Mouse (Mus musculus) liver, adult 2 months (tissue): Measurements from ENCODE around the gene Fbxl18. TPM values are rescaled to one million over a fixed set of nuclear protein-coding genes. Genes with fewer than 3 reads are reported as not detected.

Experiments used
- DNase-seq: peaks from one replicate; pipeline ENCODE4 v3.0.0-alpha.2; 2011; ENCODE audit warnings: low read depth, low spot score; ENCODE audit errors: extremely low read depth
- H3K27ac ChIP-seq: fragments of 200-500 bp; replicated peaks from 2 replicates; pipeline ENCODE4 v1.5.1; 2012; ENCODE audit warnings: low read depth, mild to moderate bottlenecking, control low read depth, inconsistent platforms, low read length; ENCODE audit not compliant: insufficient read depth
- H3K27me3 ChIP-seq: fragments of 200-500 bp; 2 replicates; pipeline ENCODE4 v1.6.1; 2012; ENCODE audit warnings: mild to moderate bottlenecking, moderate library complexity, low read length, inconsistent platforms; ENCODE audit not compliant: control insufficient read depth, insufficient read depth
- H3K36me3 ChIP-seq: fragments of 200-500 bp; 2 replicates; pipeline ENCODE4 v1.6.1; 2012; ENCODE audit warnings: low read length, inconsistent platforms; ENCODE audit not compliant: control insufficient read depth, insufficient read depth
- H3K4me1 ChIP-seq: fragments of 200-500 bp; 2 replicates; pipeline ENCODE4 v1.6.1; 2011; ENCODE audit warnings: low read length; ENCODE audit not compliant: control insufficient read depth, insufficient read depth
- H3K4me3 ChIP-seq: fragments of 200-500 bp; 2 replicates; pipeline ENCODE4 v1.5.1; 2011; ENCODE audit warnings: low read depth, mild to moderate bottlenecking, control low read depth, low read length, moderate library complexity; ENCODE audit not compliant: insufficient read depth
- H3K79me2 ChIP-seq: fragments of 200-500 bp; 2 replicates; pipeline ENCODE4 v1.6.1; 2012; ENCODE audit warnings: inconsistent platforms, mild to moderate bottlenecking, low read length, moderate library complexity; ENCODE audit not compliant: control insufficient read depth, insufficient read depth
- H3K9ac ChIP-seq: fragments of 200-500 bp; 2 replicates; pipeline ENCODE4 v1.6.1; 2012; ENCODE audit warnings: low read depth, mild to moderate bottlenecking, control low read depth, inconsistent platforms, low read length
- CTCF ChIP-seq: fragments of 200-500 bp; IDR thresholded peaks from 2 replicates; pipeline ENCODE4 v1.5.1; 2011; ENCODE audit warnings: low read depth, low read length, control low read depth
- POLR2A ChIP-seq: fragments of 200-500 bp; IDR thresholded peaks from 2 replicates; pipeline ENCODE4 v1.6.1; 2011; ENCODE audit warnings: low read length, control low read depth; ENCODE audit not compliant: insufficient read depth; ENCODE audit errors: extremely low read depth
- WGBS: fragments of 180-500 bp; shearing (Covaris S2); methylation state at CpG from one replicate; pipeline ENCODE4 v1.1.7; 2018; 5-methylcytosine and 5-hydroxymethylcytosine counted together
- polyA plus RNA-seq: library from polyadenylated mRNA; depleted of rRNA; stranded (reverse); fragments of >200 nt; gene quantifications from 2 replicates; pipeline ENCODE4 v1.2.3, GENCODE M21; 2012
- total RNA-seq: library from RNA; depleted of rRNA; stranded (reverse); fragments of >200 nt; gene quantifications from 2 replicates; pipeline ENCODE4 v1.2.3, GENCODE M21; 2014

Fbxl18 gene
- total and polyA plus RNA-seq, 2 experiments: 1.5 to 10.6 TPM

DNA sequence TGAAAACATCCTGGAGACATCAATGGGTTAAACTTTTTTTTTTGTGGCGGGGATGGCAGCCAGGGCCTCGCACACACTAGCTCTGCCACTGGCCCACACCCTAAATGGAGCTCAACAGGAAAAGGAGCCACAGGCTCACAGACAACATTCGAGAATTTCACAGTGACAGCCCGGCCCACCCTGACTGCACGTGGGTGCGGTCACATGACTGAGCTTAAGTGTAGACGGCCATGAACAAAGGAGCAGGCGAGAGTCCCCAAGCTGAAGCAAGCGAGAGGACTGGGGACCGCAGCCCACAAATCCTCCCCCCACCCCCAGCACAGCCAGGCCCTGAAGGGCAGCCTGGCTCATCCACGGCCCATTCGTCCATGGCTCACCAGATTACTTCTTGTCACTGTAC, 23.5 kb downstream of the Fbxl18 start:
- no peak overlapping the region for H3K4me3 ChIP-seq
- DNase-seq: no peak
- no peak overlapping the region for H3K27ac ChIP-seq
- no peak overlapping the region for H3K9ac ChIP-seq
- 0 out of 2 replicates have a peak, but pooled peaks cover 2% of the 10 kb centered on the region for H3K36me3 ChIP-seq
- no peaks in the 10 kb centered on the region for H3K79me2 ChIP-seq
- TF ChIP-seq CTCF (no peak), POLR2A (no peak)
- H3K27me3 ChIP-seq: no peaks in the 10 kb centered on the region
- H3K4me1 ChIP-seq: no peaks in the 10 kb centered on the region
- 88% methylated on average over 12 of the region's 12 CpGs for WGBS

DNA sequence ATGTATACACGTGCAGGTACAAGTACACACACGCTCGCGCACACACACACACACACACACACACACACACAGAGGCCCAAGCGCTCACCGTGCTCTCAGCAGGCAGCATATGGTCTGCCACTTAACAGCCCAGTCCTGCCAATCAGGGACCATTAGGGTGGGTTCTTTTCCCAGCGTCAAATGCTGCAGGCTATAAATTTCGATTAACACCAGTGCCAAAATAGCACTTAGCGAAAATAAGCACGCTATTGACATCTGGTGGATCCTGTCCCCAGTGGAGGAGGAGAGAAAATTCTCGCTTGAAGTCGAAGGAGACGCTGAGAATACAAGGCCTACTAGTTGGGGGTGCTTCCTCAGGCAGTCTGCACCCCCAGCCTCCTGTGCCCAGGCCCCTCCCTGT, 25.8 kb downstream of the Fbxl18 start:
- TF ChIP-seq POLR2A (no peak), CTCF (no peak)
- Histone ChIP-seq H3K79me2 (no peaks in the 10 kb centered on the region), H3K4me3 (no peak overlapping the region), H3K27ac (no peak overlapping the region), H3K9ac (no peak overlapping the region), H3K36me3 (0 out of 2 replicates have a peak, but pooled peaks cover 2% of the 10 kb centered on the region), H3K4me1 (no peaks in the 10 kb centered on the region), H3K27me3 (no peaks in the 10 kb centered on the region)
- WGBS: 92% methylated on average over 13 of the region's 13 CpGs
- DNase-seq: no peak

DNA sequence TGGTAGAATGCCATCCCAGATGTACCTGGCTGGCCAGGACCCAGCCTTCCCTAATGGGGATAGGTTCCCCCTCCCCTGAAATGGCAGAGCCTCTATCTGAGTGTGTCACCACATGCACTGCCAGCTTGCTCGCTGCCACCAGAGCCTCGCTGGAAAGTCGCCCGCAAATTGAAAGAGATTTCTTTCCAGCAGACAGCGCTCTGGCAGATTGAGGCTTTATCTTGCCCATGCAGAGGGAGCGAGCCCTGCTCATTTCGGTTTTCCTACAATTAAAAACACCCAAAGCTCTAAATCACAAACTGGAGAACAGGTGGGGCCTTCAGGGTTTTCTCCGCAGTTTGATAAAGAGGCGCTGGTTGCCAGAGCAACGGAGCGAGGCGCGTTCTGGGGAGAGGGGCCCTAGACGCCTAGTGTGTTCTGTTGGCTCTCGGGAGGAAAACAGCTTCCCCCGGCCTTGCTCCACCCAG, 37.4 kb downstream of the Fbxl18 start:
- Histone ChIP-seq H3K4me1 (no peaks in the 10 kb centered on the region), H3K79me2 (no peaks in the 10 kb centered on the region), H3K27ac (no peak overlapping the region), H3K9ac (no peak overlapping the region), H3K36me3 (no peaks in the 10 kb centered on the region), H3K4me3 (no peak overlapping the region), H3K27me3 (no peaks in the 10 kb centered on the region)
- no peak for TF ChIP-seq POLR2A
- TF ChIP-seq CTCF: no peak
- 70% methylated on average over 16 of the region's 16 CpGs for WGBS
- no peak for DNase-seq

DNA sequence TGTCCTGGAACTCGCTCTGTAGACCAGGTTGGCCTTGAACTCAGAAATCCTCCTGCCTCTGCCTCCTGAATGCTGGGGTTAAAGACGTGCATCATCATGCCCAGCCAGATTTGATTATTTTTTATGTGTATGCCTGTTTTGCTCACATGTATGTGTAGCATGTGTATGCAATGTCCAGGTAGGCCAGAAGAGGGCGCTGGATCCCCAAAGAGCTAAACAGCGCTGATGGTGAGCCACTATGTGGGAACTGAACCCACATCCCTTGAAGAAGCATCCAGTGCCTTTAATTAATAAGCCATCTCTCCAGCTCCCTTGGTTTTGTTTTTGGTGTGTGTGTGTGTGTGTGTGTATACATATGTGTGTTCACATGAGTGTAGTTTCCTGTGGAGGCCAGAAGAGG, 38.8 kb downstream of the Fbxl18 start:
- H3K4me3 ChIP-seq: no peak overlapping the region
- no peak overlapping the region for H3K9ac ChIP-seq
- TF ChIP-seq POLR2A (no peak), CTCF (peak; percentile 18; the same call in 1 of the 2 replicates)
- H3K27ac ChIP-seq: no peak overlapping the region
- H3K27me3 ChIP-seq: no peaks in the 10 kb centered on the region
- no peaks in the 10 kb centered on the region for H3K4me1 ChIP-seq
- H3K36me3 ChIP-seq: no peaks in the 10 kb centered on the region
- WGBS: 85% methylated on average over 4 of the region's 4 CpGs
- no peaks in the 10 kb centered on the region for H3K79me2 ChIP-seq
- DNase-seq: no peak

DNA sequence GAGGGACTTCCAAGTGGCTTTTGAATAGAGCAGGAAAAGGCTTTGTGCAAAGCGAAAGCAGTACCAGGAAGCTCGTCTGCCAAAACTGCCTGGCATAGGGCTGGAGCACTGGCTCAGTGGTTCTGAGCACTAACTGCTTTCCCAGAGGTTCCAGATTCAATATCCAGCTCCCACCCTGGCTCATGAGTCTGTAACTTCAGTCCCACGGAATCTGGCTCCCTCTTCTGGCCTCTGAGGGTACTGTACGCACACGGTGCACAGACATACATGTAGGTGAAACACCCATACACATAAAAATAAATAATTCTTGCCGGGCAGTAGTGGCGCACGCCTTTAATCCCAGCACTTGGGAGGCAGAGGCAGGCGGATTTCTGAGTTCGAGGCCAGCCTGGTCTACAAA, 40.3 kb downstream of the Fbxl18 start:
- Histone ChIP-seq H3K27ac (no peak overlapping the region), H3K36me3 (no peaks in the 10 kb centered on the region), H3K4me3 (no peak overlapping the region), H3K4me1 (no peaks in the 10 kb centered on the region), H3K79me2 (no peaks in the 10 kb centered on the region), H3K27me3 (no peaks in the 10 kb centered on the region), H3K9ac (no peak overlapping the region)
- peak; percentile 32 for DNase-seq
- 80% methylated on average over 10 of the region's 10 CpGs for WGBS
- TF ChIP-seq CTCF: peak; percentile 75
- no peak for TF ChIP-seq POLR2A

DNA sequence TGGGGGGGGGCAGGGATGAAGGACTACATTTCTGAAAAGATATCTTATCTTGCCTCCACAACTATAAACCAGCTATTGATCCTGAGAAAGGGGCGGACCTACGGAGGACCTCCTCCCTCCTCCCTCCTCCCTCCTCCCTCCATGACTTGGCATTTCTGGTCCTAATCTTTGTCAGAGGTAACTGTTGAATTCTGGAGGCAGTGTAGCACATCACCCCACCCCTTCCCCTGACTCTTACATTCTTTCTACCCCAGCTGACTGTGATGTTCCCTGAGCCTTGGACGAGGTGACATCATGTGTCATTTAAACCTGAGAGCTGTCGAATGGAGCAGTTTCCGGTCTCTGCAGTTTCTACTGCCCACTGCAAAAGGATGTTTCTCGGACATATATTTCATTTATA, 41.6 kb downstream of the Fbxl18 start:
- WGBS: 74% methylated on average over 6 of the region's 6 CpGs
- Histone ChIP-seq H3K27me3 (no peaks in the 10 kb centered on the region), H3K36me3 (no peaks in the 10 kb centered on the region), H3K79me2 (no peaks in the 10 kb centered on the region), H3K4me1 (no peaks in the 10 kb centered on the region), H3K27ac (no peak overlapping the region), H3K9ac (no peak overlapping the region), H3K4me3 (no peak overlapping the region)
- TF ChIP-seq POLR2A: no peak
- DNase-seq: no peak
